Mouse (Mus musculus) cerebellum, postnatal 36 days (tissue): ENCODE measurements around the gene Gm48552.

Experiments
- DNase-seq, 2 experiments: peaks; one replicate each; pipeline ENCODE4 v3.0.0; 2021 to 2022; ENCODE audit warnings: mixed read lengths in 2 of 2

The Gm48552 gene

GRCm38 (mm10) chr10:81407539-81408423, 19.0 kb downstream of the Gm48552 start:
- peak; percentile 77 to 85 for DNase-seq

- DNase-seq, result no peak
Measured at GRCm38 (mm10) chr10:81408424-81408729, 19.6 kb downstream of the Gm48552 start.

- peak; percentile 68 to 76 for DNase-seq
Measured at GRCm38 (mm10) chr10:81408871-81409291, 20.1 kb downstream of the Gm48552 start.

GRCm38 (mm10) chr10:81409330-81409729, 20.5 kb downstream of the Gm48552 start:
- no peak for DNase-seq

GRCm38 (mm10) chr10:81410350-81410749, 21.5 kb downstream of the Gm48552 start:
- no peak for DNase-seq

GRCm38 (mm10) chr10:81410981-81411380, 22.2 kb downstream of the Gm48552 start:
- DNase-seq, result no peak

GRCm38 (mm10) chr10:81411471-81412400, 22.9 kb downstream of the Gm48552 start:
- DNase-seq, result peak; percentile 88 to 89

- peak in 1 of 2 experiments; percentile 44 for DNase-seq
Measured at GRCm38 (mm10) chr10:81412586-81413309, 23.9 kb downstream of the Gm48552 start.

GRCm38 (mm10) chr10:81413310-81414261, 24.8 kb downstream of the Gm48552 start:
- DNase-seq, result peak; percentile 83 to 86

GRCm38 (mm10) chr10:81414682-81415081, 25.9 kb downstream of the Gm48552 start:
- DNase-seq, result no peak

- no peak for DNase-seq
Measured at GRCm38 (mm10) chr10:81415146-81415545, 26.3 kb downstream of the Gm48552 start.

- peak; percentile 54 to 59 for DNase-seq
Measured at GRCm38 (mm10) chr10:81415549-81416310, 26.9 kb downstream of the Gm48552 start.

- DNase-seq, result peak; percentile 93 to 97
Measured at GRCm38 (mm10) chr10:81416581-81417226, 27.9 kb downstream of the Gm48552 start.

- peak in 1 of 2 experiments; percentile 16 for DNase-seq
Measured at GRCm38 (mm10) chr10:81417227-81418215, 28.7 kb downstream of the Gm48552 start.

- peak in 1 of 2 experiments; percentile 7 for DNase-seq
Measured at GRCm38 (mm10) chr10:81418216-81419070, 29.6 kb downstream of the Gm48552 start.

- DNase-seq, result peak; percentile 5 to 8
Measured at GRCm38 (mm10) chr10:81419111-81419928, 30.5 kb downstream of the Gm48552 start.

- peak; percentile 55 to 56 for DNase-seq
Measured at GRCm38 (mm10) chr10:81420191-81420767, 31.5 kb downstream of the Gm48552 start.
